ENCODE assay signal across 9 mouse cellular contexts in the genomic region with DNA sequence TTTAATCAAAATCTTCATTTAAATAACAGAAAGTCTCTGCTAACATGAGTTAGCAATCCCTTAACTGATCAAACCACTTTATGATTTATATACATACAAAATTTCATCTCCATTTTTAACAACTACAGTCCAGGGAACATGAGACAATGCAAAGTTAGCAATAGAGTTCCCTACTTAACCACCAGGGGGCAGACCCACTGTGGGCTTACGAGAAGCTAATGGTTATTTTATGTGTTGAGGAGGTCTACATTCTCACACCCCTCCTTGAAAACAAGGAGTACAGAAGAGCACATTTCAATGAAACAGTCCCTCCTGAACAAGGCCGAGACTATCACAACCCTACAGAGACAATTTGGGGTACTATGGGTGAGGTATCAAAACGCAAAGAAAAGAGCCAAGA. TPM values are rescaled to one million over a fixed set of nuclear protein-coding genes. Genes with fewer than 3 reads are reported as not detected.
A peak's percentile ranks its signal among the peaks of the same experiment; 100 is the strongest.
DNase-seq lines count a peak whose midpoint lies in the region; ATAC-seq and TF ChIP-seq lines count a peak whose summit lies in the region.
"Had no signal": no experiment of that assay in that cellular context is flagged by ENCODE, and none has a peak within 500 bp of the region (broad histone marks: within the 10 kb centered on the region; RNA-seq: fewer than 3 reads in every experiment).

No protein-coding gene starts in this region.

- H3K9ac ChIP-seq in intestine, embryonic 15.5 days = no peak overlapping the region
- no peak overlapping the region for H3K9ac ChIP-seq in intestine, embryonic 16.5 days (ENCODE audit: low read depth, low read length)
- H3K9ac ChIP-seq: liver, embryonic 13.5 days had no signal

- peak; percentile 50 for DNase-seq in R1 (ENCODE audit: low read depth, low spot score)
- DNase-seq in embryo, embryonic 11.5 days (ENCODE audit: low read depth, low spot score) = peak; percentile 19
- DNase-seq in induced T-regulatory cell, adult 2 months (ENCODE audit: low read depth) = peak; percentile 82
- DNase-seq: liver, embryonic 13.5 days had no signal

- no peaks in the 10 kb centered on the region for H3K79me2 ChIP-seq in C2C12 (ENCODE audit: control insufficient read depth, insufficient read depth)

- H3K4me3 ChIP-seq in intestine, embryonic 15.5 days (replicated peaks) = no peak overlapping the region
- no peak overlapping the region for H3K4me3 ChIP-seq in intestine, embryonic 16.5 days (ENCODE audit: low read length)
- no peak overlapping the region for H3K4me3 ChIP-seq in C2C12 (ENCODE audit: insufficient read depth, poor library complexity, severe bottlenecking)
- H3K4me3 ChIP-seq: liver, embryonic 13.5 days had no signal

- no peak overlapping the region for H3K27ac ChIP-seq in intestine, embryonic 15.5 days
- no peak overlapping the region for H3K27ac ChIP-seq in intestine, embryonic 16.5 days (ENCODE audit: low read length)
- H3K27ac ChIP-seq: liver, embryonic 13.5 days had no signal

- no peaks in the 10 kb centered on the region for H3K9me3 ChIP-seq in intestine, embryonic 15.5 days
- no peaks in the 10 kb centered on the region for H3K9me3 ChIP-seq in intestine, embryonic 16.5 days (ENCODE audit: control insufficient read depth, low read length)
- H3K9me3 ChIP-seq: liver, embryonic 13.5 days had no signal

- 55% methylated on average over 3 of the region's 3 CpGs for WGBS in intestine, embryonic 15.5 days
- 51% methylated on average over 3 of the region's 3 CpGs for WGBS in intestine, embryonic 16.5 days

- H3K27me3 ChIP-seq in intestine, embryonic 15.5 days (replicated peaks) = no peaks in the 10 kb centered on the region
- H3K27me3 ChIP-seq in intestine, embryonic 16.5 days (replicated peaks; ENCODE audit: control insufficient read depth, insufficient read depth, low read length) = no peaks in the 10 kb centered on the region
- no peaks in the 10 kb centered on the region for H3K27me3 ChIP-seq in C2C12 (ENCODE audit: control insufficient read depth, insufficient read depth, insufficient read length)
- H3K27me3 ChIP-seq: liver, embryonic 13.5 days had no signal

- H3K79me3 ChIP-seq in C2C12 (ENCODE audit: low read depth) = peaks cover 2% of the 10 kb centered on the region

- H3K4me2 ChIP-seq in intestine, embryonic 15.5 days (replicated peaks) = no peak overlapping the region
- H3K4me2 ChIP-seq in intestine, embryonic 16.5 days (ENCODE audit: low read depth, low read length) = no peak overlapping the region
- H3K4me2 ChIP-seq: liver, embryonic 13.5 days had no signal

- no peak overlapping the region for H3ac ChIP-seq in C2C12 (ENCODE audit: control insufficient read depth, insufficient read length, low read depth)

- H3K36me3 ChIP-seq in intestine, embryonic 15.5 days = no peaks in the 10 kb centered on the region
- H3K36me3 ChIP-seq in intestine, embryonic 16.5 days (ENCODE audit: control insufficient read depth, insufficient read depth, low read length) = no peaks in the 10 kb centered on the region
- peaks cover 5% of the 10 kb centered on the region for H3K36me3 ChIP-seq in C2C12 (ENCODE audit: control insufficient read depth, insufficient read depth)

- peak; percentile 17 for TF ChIP-seq CTCF in C2C12 (IDR thresholded peaks at IDR 0.05; ENCODE audit: control insufficient read depth, insufficient read depth, insufficient read length)

- 0 out of 2 replicates have a peak, but pooled peaks have one; percentile 10 for ATAC-seq in intestine, embryonic 15.5 days
- no peak for ATAC-seq in intestine, embryonic 16.5 days
- ATAC-seq in megakaryocyte-erythroid progenitor cell, adult 5-6 weeks (replicated peaks; ENCODE audit: low FRiP score, low TSS enrichment, poor library complexity, severe bottlenecking) = 0 out of 2 replicates have a peak, but pooled peaks have one; percentile 36
- no peak for ATAC-seq in frontal cortex, adult (ENCODE audit: low TSS enrichment)

- peaks cover 3% of the 10 kb centered on the region; the same call in 1 of the 2 replicates for H3K4me1 ChIP-seq in intestine, embryonic 15.5 days (replicated peaks)
- peaks cover 9% of the 10 kb centered on the region for H3K4me1 ChIP-seq in intestine, embryonic 16.5 days (ENCODE audit: control insufficient read depth, insufficient read depth, low read length)

TF ChIP-seq in C2C12, 6 proteins besides CTCF, POLR2A, EP300 and RAD21:
- no peak for TF ChIP-seq MAX (IDR thresholded peaks at IDR 0.05)
- TF ChIP-seq MYOD1 (IDR thresholded peaks at IDR 0.05; ENCODE audit: control insufficient read depth, insufficient read length, low read depth) = no peak
- TF ChIP-seq MYOG (IDR thresholded peaks at IDR 0.05; ENCODE audit: control insufficient read depth, extremely low read depth, insufficient read length) = no peak
- no peak for TF ChIP-seq CEBPB (IDR thresholded peaks at IDR 0.05; ENCODE audit: low read depth)
- TF ChIP-seq USF1 (IDR thresholded peaks at IDR 0.05; ENCODE audit: low read depth) = no peak
- TF ChIP-seq FOSL1 (IDR thresholded peaks at IDR 0.05; ENCODE audit: insufficient read depth, low read length, poor library complexity, severe bottlenecking) = no peak
TF ChIP-seq in C2C12: peak in this region for 0.

RNA-seq across cellular contexts. Expression of a gene that starts 9.0 kb away (rescaled TPM):
- 1.9 and 2.0 TPM in 2 replicates for polyA plus RNA-seq in intestine, embryonic 15.5 days (2015; fragmentation: Nextera tagmentation; extraction: Ambion mirVana)
- 0.91 and 1.2 TPM in 2 replicates for polyA plus RNA-seq in intestine, embryonic 16.5 days (2015; fragmentation: Nextera tagmentation; extraction: Ambion mirVana)
- polyA plus RNA-seq in C2C12 (2012; fragmentation: generic; extraction: Trizol) = 0.04 TPM
- total RNA-seq in megakaryocyte-erythroid progenitor cell, adult 5-6 weeks (2014; fragmentation: Nextera tagmentation) = not detected in 2 replicates
- total RNA-seq in megakaryocyte-erythroid progenitor cell, adult 5-6 weeks (2017) = 0.46 and 0.56 TPM in 2 replicates

RNA-seq across cellular contexts. Expression of a gene that starts 33.2 kb away (rescaled TPM):
- 3.5 and 3.9 TPM in 2 replicates for polyA plus RNA-seq in intestine, embryonic 15.5 days (2015; fragmentation: Nextera tagmentation; extraction: Ambion mirVana)
- 1.3 and 1.8 TPM in 2 replicates for polyA plus RNA-seq in intestine, embryonic 16.5 days (2015; fragmentation: Nextera tagmentation; extraction: Ambion mirVana)
- 0.32 TPM for polyA plus RNA-seq in C2C12 (2012; fragmentation: generic; extraction: Trizol)
- 9.7 and 16.2 TPM in 2 replicates for total RNA-seq in megakaryocyte-erythroid progenitor cell, adult 5-6 weeks (2014; fragmentation: Nextera tagmentation)
- total RNA-seq in megakaryocyte-erythroid progenitor cell, adult 5-6 weeks (2017) = 17.3 and 18.7 TPM in 2 replicates

Comparison
In these comparisons a context has a peak if more than half of its experiments do, and no peak if none do; other contexts are left out.
1. ATAC-seq: peak in intestine, embryonic 15.5 days (single experiment) and megakaryocyte-erythroid progenitor cell, adult 5-6 weeks (single experiment); none in intestine, embryonic 16.5 days (single experiment) and frontal cortex, adult (single experiment).
2. DNase-seq: peak in every context shown above with its lines; median percentile 82 in induced T-regulatory cell, adult 2 months; 50 in R1; 19 in embryo, embryonic 11.5 days.